Mouse (Mus musculus): Measurements from ENCODE around the gene Rapgef2. TPM values are rescaled to one million over a fixed set of nuclear protein-coding genes. Genes with fewer than 3 reads are reported as not detected.

The Rapgef2 gene
- polyA plus RNA-seq, 1 experiment from 2014 or later = 9.0 TPM

DNA sequence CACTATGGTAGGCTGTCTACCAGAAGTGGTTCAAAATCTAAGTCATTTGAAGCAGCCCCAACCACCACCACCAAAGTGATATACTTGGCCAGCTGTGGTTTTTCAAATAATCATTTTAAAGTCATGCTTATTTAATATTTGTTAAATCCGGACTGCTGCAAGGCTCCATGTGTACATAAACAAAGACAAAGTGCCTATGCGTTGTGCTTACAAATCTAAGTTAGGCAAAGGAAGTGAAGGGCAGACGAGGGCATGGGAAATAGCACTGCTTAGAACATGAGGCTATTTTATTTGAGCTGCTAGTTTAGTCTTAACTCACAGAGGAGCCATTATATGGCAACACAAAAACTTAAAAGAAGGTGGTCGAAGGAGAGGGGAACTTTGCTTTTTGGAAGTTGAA is 6.7 kb upstream of the Rapgef2 start:
- H3K4me3 ChIP-seq (ENCODE audit: inconsistent target) = no peak overlapping the region
- H3K27ac ChIP-seq = no peak overlapping the region
- H3K36me3 ChIP-seq (ENCODE audit: inconsistent target) = no peaks in the 10 kb centered on the region
- WGBS (ENCODE audit: missing documents) = 97% methylated on average over 4 of the region's 4 CpGs
- H3K79me2 ChIP-seq (ENCODE audit: inconsistent target) = no peaks in the 10 kb centered on the region

DNA sequence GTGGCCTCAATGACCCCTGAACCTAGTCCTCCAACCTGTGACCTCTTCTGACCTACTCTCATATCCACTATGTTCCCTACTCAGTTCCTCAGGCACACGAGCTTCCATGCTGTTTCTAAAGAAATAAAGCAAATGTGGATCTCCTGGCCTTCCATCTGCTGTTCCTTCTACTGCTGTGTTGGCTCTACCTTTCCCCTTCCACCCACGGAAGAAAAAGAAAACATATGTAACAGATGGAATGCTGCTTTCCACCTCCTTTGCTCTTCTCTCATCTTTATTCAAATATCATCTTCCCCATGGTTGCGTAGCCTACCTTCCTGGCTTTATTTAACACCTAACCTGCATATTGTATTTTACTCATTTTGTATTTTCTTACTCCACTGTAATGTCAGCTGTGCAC is 2.7 kb upstream of the Rapgef2 start:
- Histone ChIP-seq H3K79me2 (ENCODE audit: inconsistent target) (peaks cover 23% of the 10 kb centered on the region), H3K36me3 (ENCODE audit: inconsistent target) (no peaks in the 10 kb centered on the region), H3K27ac (no peak overlapping the region), H3K4me3 (ENCODE audit: inconsistent target) (no peak overlapping the region)
- 84% methylated on average over 3 of the region's 3 CpGs for WGBS (ENCODE audit: missing documents)

DNA sequence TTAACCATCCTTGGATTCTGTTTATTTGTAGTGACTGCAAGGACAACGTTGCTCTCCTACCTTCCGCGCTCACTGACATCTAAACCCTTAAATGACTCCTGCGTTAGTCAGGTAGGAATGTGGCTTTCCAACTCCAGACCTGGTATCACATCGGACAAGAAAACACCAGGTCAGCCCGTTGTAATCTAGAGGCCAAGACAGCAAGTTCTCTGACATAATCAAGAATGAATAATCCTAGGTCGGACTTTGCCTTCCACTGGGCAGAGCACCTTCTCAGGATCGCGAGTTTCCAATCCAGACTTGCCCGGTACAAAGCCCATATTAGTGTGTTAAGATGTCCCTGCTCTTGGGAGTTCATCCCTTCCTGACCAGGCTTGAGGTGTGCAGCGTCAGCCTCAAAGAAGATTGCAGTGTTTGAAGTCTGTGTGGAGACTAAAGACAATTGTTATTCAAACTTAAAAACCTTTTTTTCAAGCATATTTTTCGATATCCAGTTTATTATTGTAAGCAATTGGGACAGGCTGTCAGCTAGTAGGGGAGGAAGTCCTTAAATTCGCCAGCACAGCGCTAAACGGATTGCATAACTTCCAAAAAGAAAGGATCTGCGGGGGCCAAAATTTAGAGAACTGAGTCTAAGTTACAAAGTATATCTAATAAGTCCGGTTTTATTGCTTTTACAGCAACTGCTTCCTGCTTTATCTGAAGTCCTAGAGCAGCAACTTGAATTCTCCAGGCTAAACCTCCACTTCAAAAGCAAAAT is 1.6 kb upstream of the Rapgef2 start:
- WGBS (ENCODE audit: missing documents) = under 1% methylated on average over 17 of the region's 17 CpGs
- peak overlapping the region; percentile 71 for H3K4me3 ChIP-seq (ENCODE audit: inconsistent target)
- peaks cover 35% of the 10 kb centered on the region for H3K79me2 ChIP-seq (ENCODE audit: inconsistent target)
- H3K27ac ChIP-seq = peak overlapping the region; percentile 79
- H3K36me3 ChIP-seq (ENCODE audit: inconsistent target) = no peaks in the 10 kb centered on the region

DNA sequence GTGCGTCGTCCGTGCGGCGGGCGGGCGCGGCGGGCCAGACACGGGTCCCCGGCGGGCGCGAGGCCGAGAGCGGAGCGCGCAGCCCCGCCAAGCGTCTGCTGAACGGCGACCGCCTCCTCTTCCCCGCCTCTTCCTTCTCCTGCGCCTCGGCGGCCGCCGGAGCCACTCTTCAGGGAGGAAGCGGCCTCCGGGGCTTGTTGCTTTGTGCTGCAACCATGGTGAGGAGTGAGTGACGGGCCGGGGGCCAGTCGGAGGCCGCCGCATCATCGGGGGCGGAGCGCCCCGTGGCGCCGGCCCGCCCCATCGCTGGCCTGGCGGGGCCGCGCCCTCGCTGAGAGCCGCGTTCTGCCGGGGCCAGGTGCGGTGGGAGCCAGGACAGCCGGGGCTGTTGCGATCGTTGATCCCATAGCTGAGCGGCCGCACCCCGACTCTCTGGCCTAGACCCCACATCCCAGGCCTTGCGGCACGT is 825 bp upstream of the Rapgef2 start:
- Histone ChIP-seq H3K79me2 (ENCODE audit: inconsistent target) (peaks cover 42% of the 10 kb centered on the region), H3K4me3 (ENCODE audit: inconsistent target) (peak overlapping the region; percentile 71), H3K27ac (peak overlapping the region; percentile 79), H3K36me3 (ENCODE audit: inconsistent target) (no peaks in the 10 kb centered on the region)
- WGBS (ENCODE audit: missing documents) = under 1% methylated on average over 47 of the region's 60 CpGs

DNA sequence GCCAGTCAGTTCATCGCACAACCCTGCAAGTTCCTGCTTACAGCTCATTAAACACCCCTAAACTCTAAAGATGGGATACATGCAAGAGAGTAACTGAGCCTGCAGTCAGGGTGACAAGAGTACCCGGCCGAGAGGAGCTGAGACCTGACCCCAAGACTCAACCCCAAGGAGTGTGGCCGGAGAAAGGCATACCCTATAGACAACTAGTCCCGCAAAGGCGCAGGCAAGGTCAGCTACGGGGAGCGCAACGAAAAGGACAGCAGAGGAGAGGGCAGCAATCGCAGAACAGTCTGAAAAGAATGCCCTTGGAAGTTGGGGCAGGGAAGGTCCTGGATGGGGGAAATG is 314 bp downstream of the Rapgef2 start:
- peak overlapping the region; percentile 67 for H3K4me3 ChIP-seq (ENCODE audit: inconsistent target)
- under 1% methylated on average over 10 of the region's 10 CpGs for WGBS (ENCODE audit: missing documents)
- H3K36me3 ChIP-seq (ENCODE audit: inconsistent target) = no peaks in the 10 kb centered on the region
- H3K27ac ChIP-seq = no peak overlapping the region
- H3K79me2 ChIP-seq (ENCODE audit: inconsistent target) = peaks cover 53% of the 10 kb centered on the region

DNA sequence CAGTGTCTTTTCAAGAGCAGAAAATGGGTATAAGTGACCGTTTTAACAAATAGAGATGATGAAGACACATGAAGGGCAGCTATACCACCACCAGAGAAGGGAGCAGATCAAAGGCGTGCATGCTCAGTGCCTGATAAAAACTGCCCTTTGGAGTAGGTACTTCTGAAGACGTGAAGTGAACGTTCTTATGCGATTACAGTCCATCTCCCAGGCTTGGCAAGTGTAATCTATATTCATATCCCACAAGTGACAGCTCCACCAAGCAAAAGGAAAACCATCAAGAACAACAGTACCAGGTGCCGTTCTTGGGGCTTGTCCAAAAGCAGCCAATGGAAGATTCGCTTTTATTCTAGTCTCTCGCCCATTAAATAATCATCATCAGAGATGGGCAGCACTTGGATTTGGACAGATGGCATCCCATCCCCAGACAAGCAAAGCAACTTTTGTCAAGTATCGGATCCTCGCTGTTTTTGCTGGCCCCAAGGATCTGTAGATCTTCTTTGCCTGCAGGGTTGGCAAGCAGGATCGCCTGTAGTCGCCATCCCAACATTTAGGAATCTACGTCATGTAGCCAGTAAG is 1.1 kb downstream of the Rapgef2 start:
- Histone ChIP-seq H3K4me3 (ENCODE audit: inconsistent target) (peak overlapping the region; percentile 67; the same call in 1 of the 2 replicates), H3K36me3 (ENCODE audit: inconsistent target) (no peaks in the 10 kb centered on the region), H3K27ac (no peak overlapping the region), H3K79me2 (ENCODE audit: inconsistent target) (peaks cover 61% of the 10 kb centered on the region)
- 88% methylated on average over 13 of the region's 13 CpGs for WGBS (ENCODE audit: missing documents)

DNA sequence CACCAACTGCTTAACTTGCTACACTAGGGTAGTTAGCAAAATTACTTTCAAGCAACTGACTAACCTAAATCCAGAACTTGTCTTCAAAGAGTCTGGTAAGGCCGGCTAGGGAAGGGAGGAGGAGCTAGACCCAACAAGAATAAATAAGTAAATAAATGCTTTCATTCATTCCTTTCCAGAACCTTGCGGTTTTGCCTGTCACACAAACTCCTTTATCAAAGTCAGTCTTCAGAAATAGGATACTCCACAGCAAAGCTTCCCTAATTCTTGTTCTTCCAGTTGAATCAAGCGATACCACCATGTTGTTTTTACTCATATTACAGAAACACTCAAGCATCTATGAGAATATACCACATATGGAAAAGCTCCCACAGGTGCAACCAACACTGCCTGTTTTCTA is 2.3 kb downstream of the Rapgef2 start:
- 96% methylated on average over 3 of the region's 3 CpGs for whole genome bisulfite sequencing (ENCODE audit: missing documents)
- no peak overlapping the region for H3K4me3 ChIP-seq (ENCODE audit: inconsistent target)
- no peak overlapping the region for H3K27ac ChIP-seq
- H3K36me3 ChIP-seq (ENCODE audit: inconsistent target) = no peaks in the 10 kb centered on the region
- peaks cover 74% of the 10 kb centered on the region for H3K79me2 ChIP-seq (ENCODE audit: inconsistent target)

DNA sequence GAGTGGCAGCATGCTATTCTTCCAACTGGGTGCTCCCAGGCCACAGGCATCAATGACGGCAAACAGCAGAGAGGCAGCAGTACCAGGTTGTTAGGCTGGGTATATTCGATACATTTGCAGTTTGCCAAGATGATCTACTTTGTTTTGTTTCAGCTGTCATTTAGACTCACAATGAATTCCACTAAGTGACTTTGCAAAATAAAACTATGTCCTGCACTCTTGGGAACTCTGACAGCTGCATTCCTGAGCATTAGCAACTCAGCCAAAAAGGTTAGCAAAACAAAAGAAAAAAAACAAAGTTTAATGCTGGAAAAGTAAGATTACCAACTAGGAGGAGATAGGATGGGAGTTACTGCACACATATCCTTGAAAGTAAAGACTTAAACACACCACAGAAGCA is 3.3 kb downstream of the Rapgef2 start:
- no peak overlapping the region for H3K27ac ChIP-seq
- H3K4me3 ChIP-seq (ENCODE audit: inconsistent target) = no peak overlapping the region
- H3K36me3 ChIP-seq (ENCODE audit: inconsistent target) = no peaks in the 10 kb centered on the region
- WGBS (ENCODE audit: missing documents) = 88% methylated on average over 2 of the region's 2 CpGs
- peaks cover 83% of the 10 kb centered on the region for H3K79me2 ChIP-seq (ENCODE audit: inconsistent target)

DNA sequence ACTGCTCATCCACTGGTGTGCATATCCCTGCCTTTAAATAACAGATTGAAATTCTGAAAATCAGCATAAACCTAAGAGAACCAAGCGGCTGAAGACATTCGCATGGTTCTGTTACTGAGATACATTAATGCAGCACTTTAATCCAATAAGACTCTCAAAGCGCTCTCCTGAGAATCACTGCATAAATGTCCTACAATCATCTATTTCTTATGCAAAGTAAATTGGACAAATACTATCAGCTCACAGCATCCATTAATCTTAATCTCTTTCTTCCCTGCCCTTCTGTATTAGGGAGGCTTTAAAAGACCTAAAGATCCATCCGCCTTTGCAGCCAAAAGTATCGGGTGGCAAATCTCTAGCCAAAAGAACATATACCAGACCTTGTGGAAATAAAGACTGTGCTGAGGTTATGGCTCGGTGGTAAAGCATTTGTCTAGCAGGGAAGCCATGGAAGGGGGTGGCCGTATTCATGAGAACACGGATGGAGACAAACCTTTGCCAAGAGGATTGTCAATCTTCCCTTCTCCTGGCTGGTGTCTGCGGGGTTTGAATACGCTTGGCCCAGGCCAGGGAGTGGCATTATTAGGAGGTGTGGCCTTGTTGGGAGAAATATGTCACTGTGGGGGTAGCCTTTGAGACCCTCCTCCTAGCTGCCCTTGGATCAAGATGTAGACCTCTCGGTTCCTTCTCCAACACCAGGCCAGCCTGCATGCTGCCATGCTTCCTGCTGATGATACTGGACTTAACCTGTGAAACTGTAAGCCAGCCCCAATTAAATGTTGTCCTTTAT is 10.3 kb downstream of the Rapgef2 start:
- H3K27ac ChIP-seq = no peak overlapping the region
- H3K79me2 ChIP-seq (ENCODE audit: inconsistent target) = peaks cover 100% of the 10 kb centered on the region
- WGBS (ENCODE audit: missing documents) = 96% methylated on average over 11 of the region's 11 CpGs
- H3K36me3 ChIP-seq (ENCODE audit: inconsistent target) = no peaks in the 10 kb centered on the region
- no peak overlapping the region for H3K4me3 ChIP-seq (ENCODE audit: inconsistent target)

DNA sequence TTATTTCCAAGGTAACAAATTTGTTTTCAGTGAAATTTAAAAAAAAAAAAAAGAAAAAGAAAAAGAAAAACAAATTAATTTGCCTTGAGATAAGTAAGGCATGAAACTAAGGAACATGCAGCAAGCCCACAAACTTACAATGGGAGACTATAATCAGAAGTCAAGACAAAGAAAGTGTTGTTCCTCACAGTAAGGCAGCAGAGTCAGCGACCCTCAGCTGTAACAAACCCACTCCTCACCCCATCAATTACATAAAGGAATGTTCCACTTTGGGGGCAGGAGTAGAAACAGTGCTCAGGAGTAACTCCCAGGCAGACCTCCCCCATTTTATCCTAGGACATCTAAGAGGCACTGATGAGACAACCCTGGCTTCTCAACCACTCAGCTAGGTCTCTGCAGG is 13.0 kb downstream of the Rapgef2 start:
- peaks cover 100% of the 10 kb centered on the region for H3K79me2 ChIP-seq (ENCODE audit: inconsistent target)
- H3K4me3 ChIP-seq (ENCODE audit: inconsistent target) = no peak overlapping the region
- 71% methylated on average over 1 of the region's 1 CpGs for WGBS (ENCODE audit: missing documents)

DNA sequence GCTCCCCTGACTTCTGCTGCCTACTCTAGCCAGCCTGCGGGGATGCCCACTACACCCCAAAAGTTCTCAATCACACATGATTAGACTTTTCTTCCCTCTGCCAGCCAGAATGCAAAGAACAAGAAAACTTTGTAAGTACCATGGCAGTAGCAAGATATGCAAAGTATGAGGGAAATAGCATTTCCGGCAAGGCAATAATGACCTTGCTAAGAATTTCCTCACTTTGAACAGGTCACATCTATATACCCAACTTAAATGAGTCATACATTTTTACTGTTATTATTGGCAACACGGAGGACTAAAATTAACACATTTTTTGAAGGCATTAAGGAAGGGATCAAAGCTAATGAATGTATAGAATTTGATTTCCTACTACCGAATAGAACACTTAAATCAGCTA is 13.4 kb downstream of the Rapgef2 start:
- no peak overlapping the region for H3K4me3 ChIP-seq (ENCODE audit: inconsistent target)
- no peaks in the 10 kb centered on the region for H3K36me3 ChIP-seq (ENCODE audit: inconsistent target)
- peaks cover 100% of the 10 kb centered on the region for H3K79me2 ChIP-seq (ENCODE audit: inconsistent target)
- H3K27ac ChIP-seq = no peak overlapping the region
- 59% methylated on average over 4 of the region's 4 CpGs for WGBS (ENCODE audit: missing documents)

More for the DNA sequence above, 13.0 kb downstream of the Rapgef2 start:
- no peaks in the 10 kb centered on the region for H3K36me3 ChIP-seq (ENCODE audit: inconsistent target)
- no peak overlapping the region for H3K27ac ChIP-seq

DNA sequence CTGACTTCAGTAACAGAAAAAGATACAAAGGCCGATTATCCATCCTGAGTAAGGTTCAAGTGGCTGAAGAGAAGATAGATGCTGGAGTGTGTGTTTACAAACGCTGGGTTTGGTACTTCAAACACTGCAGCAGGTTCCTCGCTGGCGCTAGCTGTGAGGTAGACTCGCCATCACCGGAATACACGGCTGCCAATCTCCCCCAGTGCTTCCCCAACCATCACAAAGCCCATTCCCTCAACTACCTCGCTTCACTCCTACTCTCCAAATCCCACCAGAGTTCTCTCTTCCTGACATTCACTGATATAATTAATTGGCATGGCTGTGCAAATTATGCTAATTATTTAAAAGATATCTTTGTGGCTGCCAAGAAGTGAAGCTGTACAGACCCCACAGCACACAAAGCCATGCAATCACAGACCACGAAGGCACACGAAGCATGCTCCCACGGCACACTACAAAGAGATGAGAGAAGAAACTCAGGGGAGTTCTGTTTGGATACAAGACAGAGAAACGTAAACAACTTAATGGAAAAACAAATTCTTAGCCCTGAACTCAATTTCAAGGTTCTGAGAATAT is 15.2 kb downstream of the Rapgef2 start:
- H3K79me2 ChIP-seq (ENCODE audit: inconsistent target) = peaks cover 100% of the 10 kb centered on the region
- H3K4me3 ChIP-seq (ENCODE audit: inconsistent target) = no peak overlapping the region

DNA sequence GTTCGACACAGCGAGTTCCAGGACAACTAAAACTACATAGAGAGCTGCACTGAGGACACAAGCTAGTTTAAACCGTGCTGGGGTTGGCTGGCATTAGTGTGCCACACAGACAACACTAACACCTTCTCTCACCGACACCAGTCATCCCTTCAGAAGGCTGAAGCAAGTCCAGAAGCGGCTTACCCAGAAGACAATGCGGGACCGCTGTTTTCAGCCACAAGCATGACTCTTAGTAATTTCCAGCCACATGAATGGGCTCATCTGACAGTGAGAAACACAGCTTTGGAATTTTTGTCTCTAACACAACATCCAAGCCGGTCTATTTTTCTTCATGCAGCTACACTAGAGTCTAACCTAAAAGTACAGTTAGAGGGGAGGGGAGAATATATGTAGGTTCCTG is 16.4 kb downstream of the Rapgef2 start:
- Histone ChIP-seq H3K4me3 (ENCODE audit: inconsistent target) (no peak overlapping the region), H3K79me2 (ENCODE audit: inconsistent target) (peaks cover 100% of the 10 kb centered on the region)
- WGBS (ENCODE audit: missing documents) = 95% methylated on average over 8 of the region's 8 CpGs

More for the DNA sequence above, 15.2 kb downstream of the Rapgef2 start:
- Histone ChIP-seq H3K27ac (no peak overlapping the region), H3K36me3 (ENCODE audit: inconsistent target) (no peaks in the 10 kb centered on the region)
- 94% methylated on average over 12 of the region's 12 CpGs for WGBS (ENCODE audit: missing documents)

DNA sequence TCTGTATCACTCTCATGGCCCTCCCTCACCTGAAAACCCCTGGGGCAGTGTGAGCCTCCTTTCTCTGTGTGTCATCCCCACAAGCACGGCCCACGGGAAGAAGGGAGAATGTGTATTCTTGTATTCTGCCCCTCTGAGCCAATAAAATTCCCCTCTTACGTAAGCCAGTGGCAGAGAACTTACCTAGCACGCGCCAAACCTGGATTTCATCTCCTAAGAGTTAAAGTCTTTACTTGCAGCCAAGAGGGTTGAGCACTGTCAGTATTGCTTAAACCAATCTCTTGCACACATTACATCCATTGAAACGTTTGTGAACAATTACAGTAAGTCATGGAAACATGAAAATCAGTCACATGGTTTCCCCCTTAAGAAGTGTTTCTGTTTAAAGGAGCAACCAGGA is 19.3 kb downstream of the Rapgef2 start:
- WGBS (ENCODE audit: missing documents) = 88% methylated on average over 6 of the region's 6 CpGs
- Histone ChIP-seq H3K36me3 (ENCODE audit: inconsistent target) (no peaks in the 10 kb centered on the region), H3K27ac (no peak overlapping the region), H3K79me2 (ENCODE audit: inconsistent target) (peaks cover 100% of the 10 kb centered on the region), H3K4me3 (ENCODE audit: inconsistent target) (no peak overlapping the region)

More for the DNA sequence above, 16.4 kb downstream of the Rapgef2 start:
- Histone ChIP-seq H3K27ac (no peak overlapping the region), H3K36me3 (ENCODE audit: inconsistent target) (no peaks in the 10 kb centered on the region)

Measured in macrophage (primary cell).